Mouse (Mus musculus) lung, postnatal 0 days (tissue): ENCODE results near the gene Nox4.

Experiments used
- CTCF ChIP-seq: IDR thresholded peaks from 2 replicates; pipeline ENCODE4 v1.5.1; 2016; ENCODE audit warnings: antibody characterized with exemption, mild to moderate bottlenecking
- EP300 ChIP-seq: IDR thresholded peaks from 2 replicates; pipeline ENCODE4 v1.6.1; 2016; ENCODE audit warnings: antibody characterized with exemption, mild to moderate bottlenecking, control low read depth

DNA sequence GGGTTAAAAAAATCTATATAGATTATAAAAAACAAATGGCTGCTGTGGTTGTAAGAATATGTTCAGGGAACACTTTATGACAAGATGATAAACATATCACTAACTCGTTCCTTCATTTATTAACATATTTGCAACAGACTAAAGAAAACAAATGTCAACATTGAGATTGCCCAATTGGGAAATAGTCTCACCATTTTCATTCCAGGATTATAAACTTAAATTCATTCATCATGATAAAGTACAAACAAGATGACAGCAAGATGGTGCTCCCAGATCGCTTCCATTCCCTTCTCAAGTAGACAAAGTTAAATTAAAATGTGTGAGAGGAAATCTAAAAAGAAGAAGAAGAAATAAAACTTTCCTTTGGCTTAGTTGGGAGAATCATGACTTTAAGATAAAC lies 124.9 kb downstream of the Nox4 start:
- no peak for TF ChIP-seq CTCF
- 0 out of 2 replicates have a peak, but pooled peaks have one; percentile 7 for TF ChIP-seq EP300
